Mouse (Mus musculus) G1E (cell line): ENCODE data around the gene Aoc2.
"Not testable (repeated sequence)": the region's sequence is repeated elsewhere in the genome, so short reads cannot be mapped to it uniquely, and the experiment has no call there.

Experiments used
- CTCF ChIP-seq: IDR thresholded peaks from 2 replicates; pipeline ENCODE4 v1.5.1; 2012; ENCODE audit warnings: low read depth, low read length, inconsistent platforms, mixed read lengths
- POLR2AphosphoS5 ChIP-seq: IDR thresholded peaks from 2 replicates; pipeline ENCODE4 v1.6.1; 2012; ENCODE audit warnings: low read depth, low read length, inconsistent platforms; ENCODE audit not compliant: insufficient replicate concordance
- TAL1 ChIP-seq: conservative IDR thresholded peaks from 2 replicates; pipeline ENCODE4 v1.6.1; 2012; ENCODE audit warnings: low read depth, low read length, inconsistent platforms, mixed read lengths

- not testable (repeated sequence) for TF ChIP-seq CTCF, TAL1, POLR2AphosphoS5
These were observed 338 bp downstream of the Aoc2 start for GRCm38 (mm10) chr11:101325201-101325600.
